Mouse (Mus musculus): ENCODE results near the gene Stmnd1. TPM values are rescaled to one million over a fixed set of nuclear protein-coding genes. Genes with fewer than 3 reads are reported as not detected.
A peak's percentile ranks its signal among the peaks of the same experiment; 100 is the strongest.

The Stmnd1 gene
- polyA plus RNA-seq, 1 experiment = not detected

- 78% methylated on average over 3 of the region's 3 CpGs for WGBS
- Histone ChIP-seq H3K27ac (ENCODE audit: control insufficient read depth, insufficient read depth, low read depth, low read length, poor library complexity) (no peak overlapping the region), H3K4me1 (ENCODE audit: control insufficient read depth, insufficient read depth, low read length) (no peaks in the 10 kb centered on the region; the same call in 1 of the 2 replicates), H3K4me3 (replicated peaks; ENCODE audit: control insufficient read depth, low read depth, low read length) (no peak overlapping the region)
- no peak for TF ChIP-seq POLR2A (IDR thresholded peaks at IDR 0.05; ENCODE audit: borderline replicate concordance, control insufficient read depth, low read depth, low read length)
- no peak for TF ChIP-seq CTCF (IDR thresholded peaks at IDR 0.05; ENCODE audit: control insufficient read depth, insufficient read depth, low read length)
These were observed 19.8 kb upstream of the Stmnd1 start for GRCm38 (mm10) chr13:46253753-46254152.

GRCm38 (mm10) chr13:46254171-46254570 lies 19.4 kb upstream of the Stmnd1 start:
- H3K4me3 ChIP-seq (replicated peaks; ENCODE audit: control insufficient read depth, low read depth, low read length) = no peak overlapping the region
- 89% methylated on average over 5 of the region's 5 CpGs for WGBS
- no peaks in the 10 kb centered on the region; the same call in 1 of the 2 replicates for H3K4me1 ChIP-seq (ENCODE audit: control insufficient read depth, insufficient read depth, low read length)
- TF ChIP-seq POLR2A (IDR thresholded peaks at IDR 0.05; ENCODE audit: borderline replicate concordance, control insufficient read depth, low read depth, low read length) (no peak), CTCF (IDR thresholded peaks at IDR 0.05; ENCODE audit: control insufficient read depth, insufficient read depth, low read length) (no peak)
- no peak overlapping the region for H3K27ac ChIP-seq (ENCODE audit: control insufficient read depth, insufficient read depth, low read depth, low read length, poor library complexity)

- Histone ChIP-seq H3K4me1 (ENCODE audit: control insufficient read depth, insufficient read depth, low read length) (no peaks in the 10 kb centered on the region; the same call in 1 of the 2 replicates), H3K4me3 (replicated peaks; ENCODE audit: control insufficient read depth, low read depth, low read length) (no peak overlapping the region), H3K27ac (ENCODE audit: control insufficient read depth, insufficient read depth, low read depth, low read length, poor library complexity) (no peak overlapping the region)
- 57% methylated on average over 6 of the region's 6 CpGs for WGBS
- TF ChIP-seq CTCF (IDR thresholded peaks at IDR 0.05; ENCODE audit: control insufficient read depth, insufficient read depth, low read length) = no peak
- no peak for TF ChIP-seq POLR2A (IDR thresholded peaks at IDR 0.05; ENCODE audit: borderline replicate concordance, control insufficient read depth, low read depth, low read length)
These were observed 17.9 kb upstream of the Stmnd1 start for GRCm38 (mm10) chr13:46255616-46256015.

- H3K4me1 ChIP-seq (ENCODE audit: control insufficient read depth, insufficient read depth, low read length) = no peaks in the 10 kb centered on the region; the same call in 1 of the 2 replicates
- 7% methylated on average over 4 of the region's 4 CpGs for WGBS
- no peak overlapping the region for H3K27ac ChIP-seq (ENCODE audit: control insufficient read depth, insufficient read depth, low read depth, low read length, poor library complexity)
- TF ChIP-seq CTCF (IDR thresholded peaks at IDR 0.05; ENCODE audit: control insufficient read depth, insufficient read depth, low read length) (0 out of 2 replicates have a peak, but pooled peaks have one; percentile 11), POLR2A (IDR thresholded peaks at IDR 0.05; ENCODE audit: borderline replicate concordance, control insufficient read depth, low read depth, low read length) (no peak)
- no peak overlapping the region for H3K4me3 ChIP-seq (replicated peaks; ENCODE audit: control insufficient read depth, low read depth, low read length)
These were observed 15.7 kb upstream of the Stmnd1 start for GRCm38 (mm10) chr13:46257847-46258246.

- no peak overlapping the region for H3K4me3 ChIP-seq (replicated peaks; ENCODE audit: control insufficient read depth, low read depth, low read length)
- 19% methylated on average over 4 of the region's 4 CpGs for WGBS
- no peak overlapping the region for H3K27ac ChIP-seq (ENCODE audit: control insufficient read depth, insufficient read depth, low read depth, low read length, poor library complexity)
- no peaks in the 10 kb centered on the region; the same call in 1 of the 2 replicates for H3K4me1 ChIP-seq (ENCODE audit: control insufficient read depth, insufficient read depth, low read length)
- TF ChIP-seq CTCF (IDR thresholded peaks at IDR 0.05; ENCODE audit: control insufficient read depth, insufficient read depth, low read length) = no peak
- TF ChIP-seq POLR2A (IDR thresholded peaks at IDR 0.05; ENCODE audit: borderline replicate concordance, control insufficient read depth, low read depth, low read length) = no peak
These were observed 14.0 kb upstream of the Stmnd1 start for GRCm38 (mm10) chr13:46259526-46259925.

- Histone ChIP-seq H3K4me1 (ENCODE audit: control insufficient read depth, insufficient read depth, low read length) (no peaks in the 10 kb centered on the region; the same call in 1 of the 2 replicates), H3K4me3 (replicated peaks; ENCODE audit: control insufficient read depth, low read depth, low read length) (no peak overlapping the region), H3K27ac (ENCODE audit: control insufficient read depth, insufficient read depth, low read depth, low read length, poor library complexity) (no peak overlapping the region)
- 80% methylated on average over 3 of the region's 3 CpGs for WGBS
- TF ChIP-seq CTCF (IDR thresholded peaks at IDR 0.05; ENCODE audit: control insufficient read depth, insufficient read depth, low read length) (no peak), POLR2A (IDR thresholded peaks at IDR 0.05; ENCODE audit: borderline replicate concordance, control insufficient read depth, low read depth, low read length) (no peak)
These were observed 12.3 kb upstream of the Stmnd1 start for GRCm38 (mm10) chr13:46261244-46261643.

- H3K4me1 ChIP-seq (ENCODE audit: control insufficient read depth, insufficient read depth, low read length) = no peaks in the 10 kb centered on the region; the same call in 1 of the 2 replicates
- no peak overlapping the region for H3K27ac ChIP-seq (ENCODE audit: control insufficient read depth, insufficient read depth, low read depth, low read length, poor library complexity)
- no peak overlapping the region for H3K4me3 ChIP-seq (replicated peaks; ENCODE audit: control insufficient read depth, low read depth, low read length)
- TF ChIP-seq CTCF (IDR thresholded peaks at IDR 0.05; ENCODE audit: control insufficient read depth, insufficient read depth, low read length) (no peak), POLR2A (IDR thresholded peaks at IDR 0.05; ENCODE audit: borderline replicate concordance, control insufficient read depth, low read depth, low read length) (no peak)
These were observed 5.7 kb upstream of the Stmnd1 start for GRCm38 (mm10) chr13:46267783-46268182.

GRCm38 (mm10) chr13:46268341-46268740 lies 5.2 kb upstream of the Stmnd1 start:
- no peak overlapping the region for H3K4me3 ChIP-seq (replicated peaks; ENCODE audit: control insufficient read depth, low read depth, low read length)
- 35% methylated on average over 3 of the region's 3 CpGs for WGBS
- TF ChIP-seq POLR2A (IDR thresholded peaks at IDR 0.05; ENCODE audit: borderline replicate concordance, control insufficient read depth, low read depth, low read length) (no peak), CTCF (IDR thresholded peaks at IDR 0.05; ENCODE audit: control insufficient read depth, insufficient read depth, low read length) (no peak)
- no peaks in the 10 kb centered on the region; the same call in 1 of the 2 replicates for H3K4me1 ChIP-seq (ENCODE audit: control insufficient read depth, insufficient read depth, low read length)
- no peak overlapping the region for H3K27ac ChIP-seq (ENCODE audit: control insufficient read depth, insufficient read depth, low read depth, low read length, poor library complexity)

Measured in bone marrow, adult 2 months (tissue).